Mouse (Mus musculus) duodenum, adult 2 months (tissue): Measurements from ENCODE around the gene Aadat. TPM values are rescaled to one million over a fixed set of nuclear protein-coding genes. Genes with fewer than 3 reads are reported as not detected.

Experiments used
- polyA plus RNA-seq: library from polyadenylated mRNA; depleted of rRNA; stranded (reverse); fragments of >200 nt; gene quantifications from 2 replicates; pipeline ENCODE4 v1.2.3, GENCODE M21; 2012; ENCODE audit warnings: low replicate concordance; rRNA removed

Gene Aadat
- not detected in 2 replicates for polyA plus RNA-seq

GRCm38 (mm10) chr8:60505653-60506521, at the start of gene Aadat:
Gene Aadat (plus strand): TSS chr8:60505932.

GRCm38 (mm10) chr8:60503098-60503497, 2.6 kb upstream of the Aadat start, which contains the start of gene Gm10283:
Gene Gm10283 (minus strand): TSS chr8:60503198.

Other genes starting within 250 kb of the Aadat start
- not detected in 2 replicates for gene Gm10283, start 2.7 kb upstream of the Aadat start, polyA plus RNA-seq
- 0.09 and 0.21 TPM in 2 replicates for gene Mfap3l, start 126.9 kb downstream of the Aadat start, polyA plus RNA-seq